Mouse (Mus musculus): ENCODE results near the gene Nlrc5.

The Nlrc5 gene

GRCm38 (mm10) chr8:94471281-94471680 lies 37.1 kb downstream of the Nlrc5 start:
- no peak for DNase-seq

GRCm38 (mm10) chr8:94472741-94473140 lies 38.6 kb downstream of the Nlrc5 start:
- DNase-seq: no peak

DNA sequence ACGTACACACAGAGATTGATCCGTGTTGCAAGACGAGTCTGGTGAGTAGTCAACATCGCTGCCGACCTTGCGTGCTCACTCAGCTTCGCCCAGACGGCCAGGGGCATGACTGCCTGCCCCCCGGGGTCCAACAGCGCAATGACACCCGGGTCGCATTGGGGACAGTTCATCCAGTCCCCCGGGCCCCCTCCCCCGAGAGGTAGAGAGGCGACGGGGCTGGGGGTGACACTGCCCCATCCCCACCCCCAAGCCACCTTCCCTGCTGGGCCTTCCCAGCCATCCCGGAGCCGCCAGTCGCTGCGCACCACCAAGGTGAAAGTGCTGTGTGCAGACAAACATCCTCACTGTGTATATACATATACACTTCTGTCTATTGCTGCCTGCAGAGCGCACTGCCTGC lies 39.3 kb downstream of the Nlrc5 start:
- DNase-seq: no peak

DNA sequence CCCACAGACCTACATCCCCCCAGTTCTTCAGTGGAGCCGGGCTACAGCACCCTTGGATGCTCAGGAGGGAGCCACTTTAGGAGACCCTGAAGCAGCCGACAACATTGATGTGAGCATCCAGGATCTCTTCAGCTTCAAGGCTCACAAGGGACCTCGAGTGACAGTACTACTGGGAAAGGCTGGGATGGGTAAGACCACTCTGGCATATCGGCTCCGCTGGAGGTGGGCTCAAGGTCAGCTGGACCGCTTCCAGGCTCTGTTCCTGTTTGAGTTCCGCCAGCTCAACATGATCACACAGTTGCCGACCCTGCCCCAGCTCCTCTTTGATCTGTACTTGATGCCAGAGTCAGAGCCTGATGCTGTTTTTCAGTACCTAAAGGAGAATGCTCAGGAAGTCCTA lies 41.6 kb downstream of the Nlrc5 start:
- DNase-seq: no peak

DNA sequence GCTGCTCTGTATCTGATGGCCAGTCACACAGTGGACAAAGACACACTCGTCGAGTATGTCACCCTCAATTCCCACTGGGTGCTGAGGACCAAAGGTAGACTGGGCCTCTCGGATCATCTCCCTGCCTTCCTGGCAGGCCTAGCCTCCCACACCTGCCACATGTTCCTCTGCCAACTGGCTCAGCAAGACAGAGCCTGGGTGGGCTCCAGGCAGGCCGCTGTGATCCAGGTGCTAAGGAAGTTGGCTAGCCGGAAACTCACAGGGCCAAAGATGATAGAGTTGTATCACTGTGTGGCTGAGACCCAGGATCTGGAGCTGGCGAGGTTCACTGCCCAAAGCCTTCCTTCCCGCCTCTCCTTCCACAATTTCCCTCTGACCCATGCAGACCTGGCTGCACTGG lies 42.7 kb downstream of the Nlrc5 start:
- no peak for DNase-seq

GRCm38 (mm10) chr8:94482051-94482450 lies 47.9 kb downstream of the Nlrc5 start:
- DNase-seq: no peak

- peak in 1 of 2 experiments; percentile 25 for DNase-seq
Observed at GRCm38 (mm10) chr8:94485288-94485687, 51.1 kb downstream of the Nlrc5 start.

DNA sequence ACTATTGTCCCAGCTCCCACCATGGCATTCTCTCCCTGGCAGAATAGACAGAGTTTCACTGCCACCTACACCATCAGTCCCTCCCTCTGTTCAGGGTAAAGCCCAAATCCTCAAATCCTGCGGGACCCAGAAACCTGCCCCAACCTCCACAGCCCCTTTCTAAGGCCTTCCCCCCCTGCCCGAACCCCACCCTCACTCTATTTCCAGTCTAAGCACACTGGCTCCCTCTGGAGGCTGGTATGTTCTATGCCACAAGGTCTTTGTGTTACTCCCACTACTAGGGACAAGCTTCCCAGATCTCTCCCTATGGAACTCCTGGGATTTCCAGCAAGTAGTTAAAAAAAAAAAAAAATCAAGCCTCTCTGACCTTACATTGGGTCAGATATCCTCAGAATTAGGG lies 51.7 kb downstream of the Nlrc5 start:
- DNase-seq: peak; percentile 66 to 81

GRCm38 (mm10) chr8:94488016-94488415 lies 53.9 kb downstream of the Nlrc5 start:
- DNase-seq: no peak

GRCm38 (mm10) chr8:94489809-94490483 lies 55.8 kb downstream of the Nlrc5 start:
- peak in 1 of 2 experiments; percentile 12 for DNase-seq

- peak; percentile 78 to 83 for DNase-seq
Observed at GRCm38 (mm10) chr8:94492021-94492681, 58.0 kb downstream of the Nlrc5 start.

- DNase-seq: no peak
Observed at GRCm38 (mm10) chr8:94493240-94493639, 59.1 kb downstream of the Nlrc5 start.

DNA sequence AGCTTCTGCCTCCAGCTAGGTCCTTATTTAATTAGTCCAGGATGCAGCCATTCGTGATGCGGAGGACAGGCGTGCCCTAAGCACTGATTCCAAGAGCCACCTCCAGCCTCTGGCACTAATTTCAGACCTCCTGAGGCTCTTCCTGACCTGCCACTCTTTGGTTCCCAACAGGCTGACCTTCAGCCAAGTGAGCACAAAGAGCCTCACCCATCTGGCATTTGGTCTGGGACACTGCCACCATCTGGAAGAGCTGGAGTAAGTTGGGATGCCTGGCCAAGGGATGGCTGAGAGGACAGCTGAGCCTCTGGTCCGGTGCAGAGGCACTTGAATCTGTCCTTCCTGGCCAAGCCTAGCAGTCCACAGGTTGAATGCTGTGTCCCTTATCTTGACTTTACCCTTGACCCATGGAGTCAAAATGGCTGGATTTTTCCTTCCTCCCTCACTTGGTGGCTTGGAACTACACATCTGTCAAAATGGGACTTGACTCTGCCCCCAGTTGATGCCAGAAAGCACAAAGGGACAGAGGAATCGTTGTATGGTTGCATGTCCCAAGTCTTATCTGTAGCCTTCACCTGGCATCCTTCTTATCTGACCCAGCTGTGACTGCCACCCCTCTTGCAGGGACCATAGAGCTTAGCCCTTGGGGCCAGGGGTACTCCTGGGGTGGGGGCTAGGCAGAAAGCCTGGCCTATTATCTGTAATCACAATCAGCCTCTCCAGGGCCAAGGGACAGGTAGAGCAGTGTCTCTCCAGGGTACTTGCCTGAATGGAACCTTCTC lies 81.5 kb downstream of the Nlrc5 start:
- no peak for DNase-seq

- no peak for DNase-seq
Observed at GRCm38 (mm10) chr8:94516209-94516593, 82.0 kb downstream of the Nlrc5 start.

DNA sequence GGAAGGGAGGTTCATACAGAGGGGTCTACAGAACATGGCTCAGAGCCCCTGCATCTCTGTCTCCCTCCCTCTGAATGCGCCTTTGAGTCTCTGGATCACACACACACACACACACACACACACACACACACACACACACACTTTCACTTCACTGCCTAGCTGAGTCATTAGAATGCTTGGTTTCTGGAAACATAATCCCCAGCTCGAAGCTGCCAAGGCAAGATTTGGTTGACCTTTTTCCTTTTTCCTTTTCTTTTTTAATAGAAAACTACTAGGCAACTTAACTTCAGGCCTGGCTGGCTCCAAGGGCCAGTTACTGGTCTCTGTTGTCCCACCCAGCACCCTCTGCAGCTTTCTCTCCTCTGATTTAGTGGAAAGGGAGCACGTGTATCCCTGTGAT lies 82.6 kb downstream of the Nlrc5 start:
- no peak for DNase-seq

DNA sequence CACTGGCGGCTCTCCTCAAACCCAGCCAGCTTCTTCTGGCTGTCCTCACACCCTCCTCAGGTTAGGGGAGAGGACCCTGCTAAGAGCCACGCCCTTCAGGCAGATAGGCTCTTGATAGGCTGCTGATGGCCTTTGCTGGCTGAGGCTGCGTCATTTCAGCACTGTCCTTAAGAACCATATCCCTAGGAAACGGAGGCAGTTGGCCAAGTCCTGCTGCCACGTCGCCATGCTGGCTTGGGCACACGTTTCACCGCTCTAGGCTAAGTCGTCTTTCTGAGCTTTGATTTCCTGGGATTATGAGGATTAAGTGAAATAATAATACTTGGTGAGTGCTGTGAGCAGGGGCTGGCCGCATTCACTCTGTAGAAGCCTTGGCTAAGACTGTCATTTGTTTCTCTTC lies 84.2 kb downstream of the Nlrc5 start:
- DNase-seq: no peak

- no peak for DNase-seq
Observed at GRCm38 (mm10) chr8:94519021-94519420, 84.9 kb downstream of the Nlrc5 start.

DNA sequence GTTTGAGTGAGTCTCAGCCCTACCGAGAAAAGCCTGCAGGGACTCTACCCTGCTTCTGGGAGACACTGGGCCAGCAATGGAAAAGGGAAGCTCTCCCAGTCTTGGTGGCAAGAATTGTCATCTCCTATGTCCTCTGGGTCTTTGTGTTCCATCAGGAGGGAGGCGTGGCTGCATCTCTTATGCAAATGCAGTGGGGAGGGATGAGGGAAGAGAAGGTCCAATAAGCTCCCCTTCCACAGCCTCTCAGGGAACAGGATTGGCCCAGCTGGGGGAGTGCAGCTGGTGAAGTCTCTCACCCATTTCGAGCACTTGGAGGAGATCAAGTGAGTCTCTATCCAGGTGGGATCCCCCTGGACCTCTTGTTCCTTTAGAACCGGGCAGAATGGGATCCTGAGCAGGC lies 87.3 kb downstream of the Nlrc5 start:
- DNase-seq: no peak

- no peak for DNase-seq
Observed at GRCm38 (mm10) chr8:94522482-94522881, 88.3 kb downstream of the Nlrc5 start.

DNA sequence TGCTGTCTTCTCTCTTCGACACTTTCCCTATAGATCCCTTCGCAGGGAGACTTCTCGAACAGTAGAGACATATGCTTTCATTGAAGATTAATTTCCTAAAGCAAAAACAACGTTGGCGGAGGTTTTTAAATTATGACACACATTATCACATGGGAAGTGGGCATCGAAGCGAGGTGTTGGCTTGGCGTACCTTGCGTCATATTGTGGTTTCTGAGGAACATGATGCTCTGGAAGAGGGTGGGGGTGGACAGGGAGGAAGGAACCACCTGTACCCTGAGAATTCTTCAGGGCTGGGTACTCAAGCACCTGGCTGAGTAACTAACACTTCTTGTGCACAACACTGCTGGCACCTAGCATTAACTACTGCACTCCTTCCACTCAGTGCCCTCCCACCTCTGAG lies 90.4 kb downstream of the Nlrc5 start:
- no peak for DNase-seq

DNA sequence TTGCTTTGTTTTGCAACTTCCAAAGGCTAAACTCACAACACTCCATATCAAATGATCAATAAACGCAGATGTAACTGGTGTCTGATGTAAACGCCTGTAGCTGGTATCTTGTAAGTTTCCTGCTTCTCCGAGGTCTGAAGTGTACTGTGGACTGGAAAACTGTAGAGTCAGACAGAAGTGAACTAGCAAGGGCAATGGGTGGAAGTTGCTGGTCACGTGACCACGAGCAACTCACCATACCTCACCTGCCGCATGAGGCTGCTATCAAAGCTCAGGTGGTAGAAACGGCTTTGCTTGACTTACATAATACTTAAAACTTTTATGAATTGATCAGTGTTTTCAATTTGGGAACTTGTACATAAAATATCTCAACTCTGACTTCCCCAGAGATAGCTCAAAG lies 93.0 kb downstream of the Nlrc5 start:
- DNase-seq: no peak

- DNase-seq: peak; percentile 70
Observed at GRCm38 (mm10) chr8:94528245-94528644, 94.1 kb downstream of the Nlrc5 start.

GRCm38 (mm10) chr8:94529875-94530274 lies 95.7 kb downstream of the Nlrc5 start:
- no peak for DNase-seq

- no peak for DNase-seq
Observed at GRCm38 (mm10) chr8:94530643-94531042, 96.5 kb downstream of the Nlrc5 start.

All from kidney, postnatal 25 days (tissue).